Mouse (Mus musculus) intestine, postnatal 0 days (tissue): ENCODE measurements around the gene Eps15l1. TPM values are rescaled to one million over a fixed set of nuclear protein-coding genes. Genes with fewer than 3 reads are reported as not detected.

Source experiments
- ATAC-seq: fragments of 200-750 bp; cut with Nextera tagmentation; 2 replicates; pipeline ENCODE4 v1.8.0; 2017; ENCODE audit warnings: mild to moderate bottlenecking, moderate TSS enrichment, moderate library complexity
- H3K27ac ChIP-seq: fragments of 300-500 bp; sonication (generic); 2 replicates; pipeline ENCODE4 v1.5.1; 2014; ENCODE audit warnings: mild to moderate bottlenecking, low read depth, low read length, moderate library complexity
- H3K27me3 ChIP-seq: fragments of 300-500 bp; sonication (generic); replicated peaks from 2 replicates; pipeline ENCODE4 v1.6.1; 2014; ENCODE audit warnings: low read length, mixed read lengths; ENCODE audit not compliant: control insufficient read depth, insufficient read depth
- H3K36me3 ChIP-seq: fragments of 300-500 bp; sonication (generic); 2 replicates; pipeline ENCODE4 v1.6.1; 2014; ENCODE audit warnings: mild to moderate bottlenecking, moderate library complexity; ENCODE audit not compliant: control insufficient read depth, insufficient read depth
- H3K4me1 ChIP-seq: fragments of 300-500 bp; sonication (generic); replicated peaks from 2 replicates; pipeline ENCODE4 v1.6.1; 2014; ENCODE audit warnings: antibody characterized with exemption, low read length, mixed read lengths; ENCODE audit not compliant: control insufficient read depth, insufficient read depth
- H3K4me2 ChIP-seq: fragments of 300-500 bp; sonication (generic); replicated peaks from 2 replicates; pipeline ENCODE4 v1.6.1; 2014; ENCODE audit warnings: low read depth, mild to moderate bottlenecking, moderate library complexity
- H3K4me3 ChIP-seq: fragments of 300-500 bp; sonication (generic); 2 replicates; pipeline ENCODE4 v1.5.1; 2014; ENCODE audit warnings: low read depth, low read length
- H3K9ac ChIP-seq: fragments of 300-500 bp; sonication (generic); 2 replicates; pipeline ENCODE4 v1.6.1; 2014; ENCODE audit warnings: mild to moderate bottlenecking, low read depth, low read length
- H3K9me3 ChIP-seq: fragments of 300-500 bp; sonication (generic); 2 replicates; pipeline ENCODE4 v1.6.1; 2016; ENCODE audit warnings: mixed run types; ENCODE audit not compliant: control insufficient read depth
- CTCF ChIP-seq: sonication (generic); IDR thresholded peaks from 2 replicates; pipeline ENCODE4 v1.5.1; 2016; ENCODE audit warnings: low read depth, mild to moderate bottlenecking, control low read depth, antibody characterized with exemption, moderate library complexity
- WGBS: fragments of 180-500 bp; shearing (Covaris S2); extraction: QIAGEN DNeasy Blood & Tissue Kit; methylation state at CpG from one replicate; pipeline ENCODE4 v1.1.7; 2014; 5-methylcytosine and 5-hydroxymethylcytosine counted together
- polyA plus RNA-seq: library from polyadenylated mRNA; unstranded; fragments of >200 nt; fragmentation: Nextera tagmentation; extraction: Ambion mirVana; gene quantifications from 2 replicates; pipeline ENCODE4 v1.2.1, GENCODE M21; 2015

The Eps15l1 gene
- polyA plus RNA-seq, 1 experiment from 2014 or later: 16.3 TPM

- 86% methylated on average over 6 of the region's 6 CpGs for WGBS
- H3K4me2 ChIP-seq: no peak overlapping the region
- peaks cover 53% of the 10 kb centered on the region for H3K36me3 ChIP-seq
- TF ChIP-seq CTCF: no peak
- H3K4me1 ChIP-seq: no peaks in the 10 kb centered on the region
- no peak for ATAC-seq
- no peak overlapping the region for H3K9ac ChIP-seq
- no peak overlapping the region for H3K4me3 ChIP-seq
- no peak overlapping the region for H3K27ac ChIP-seq
- no peaks in the 10 kb centered on the region for H3K9me3 ChIP-seq
- H3K27me3 ChIP-seq: no peaks in the 10 kb centered on the region
Observed at GRCm38 (mm10) chr8:72458457-72458856, 37.2 kb upstream of the Eps15l1 start.

GRCm38 (mm10) chr8:72457806-72458205, 36.5 kb upstream of the Eps15l1 start:
- Histone ChIP-seq H3K27ac (no peak overlapping the region), H3K27me3 (no peaks in the 10 kb centered on the region), H3K4me1 (no peaks in the 10 kb centered on the region), H3K9me3 (no peaks in the 10 kb centered on the region), H3K9ac (no peak overlapping the region), H3K36me3 (peaks cover 52% of the 10 kb centered on the region), H3K4me2 (no peak overlapping the region), H3K4me3 (no peak overlapping the region)
- TF ChIP-seq CTCF: no peak
- no peak for ATAC-seq
- 91% methylated on average over 3 of the region's 3 CpGs for WGBS

- H3K36me3 ChIP-seq: peaks cover 48% of the 10 kb centered on the region
- H3K27ac ChIP-seq: no peak overlapping the region
- no peak overlapping the region for H3K9ac ChIP-seq
- 87% methylated on average over 4 of the region's 4 CpGs for WGBS
- no peak for TF ChIP-seq CTCF
- H3K9me3 ChIP-seq: no peaks in the 10 kb centered on the region
- no peaks in the 10 kb centered on the region for H3K27me3 ChIP-seq
- no peaks in the 10 kb centered on the region for H3K4me1 ChIP-seq
- H3K4me3 ChIP-seq: no peak overlapping the region
- no peak for ATAC-seq
- H3K4me2 ChIP-seq: no peak overlapping the region
Observed at GRCm38 (mm10) chr8:72455317-72455716, 34.1 kb upstream of the Eps15l1 start.

- Histone ChIP-seq H3K27ac (no peak overlapping the region), H3K4me2 (no peak overlapping the region), H3K27me3 (no peaks in the 10 kb centered on the region), H3K4me1 (no peaks in the 10 kb centered on the region), H3K36me3 (peaks cover 50% of the 10 kb centered on the region), H3K9me3 (no peaks in the 10 kb centered on the region), H3K4me3 (no peak overlapping the region), H3K9ac (no peak overlapping the region)
- 0 out of 2 replicates have a peak, but pooled peaks have one; percentile 18 for TF ChIP-seq CTCF
- WGBS: 94% methylated on average over 2 of the region's 2 CpGs
- ATAC-seq: no peak
Observed at GRCm38 (mm10) chr8:72453904-72454303, 32.6 kb upstream of the Eps15l1 start.

GRCm38 (mm10) chr8:72451516-72451915, 30.3 kb upstream of the Eps15l1 start:
- H3K4me3 ChIP-seq: no peak overlapping the region
- no peaks in the 10 kb centered on the region for H3K9me3 ChIP-seq
- H3K36me3 ChIP-seq: peaks cover 59% of the 10 kb centered on the region
- H3K27me3 ChIP-seq: no peaks in the 10 kb centered on the region
- H3K27ac ChIP-seq: no peak overlapping the region
- no peak for TF ChIP-seq CTCF
- no peak overlapping the region for H3K9ac ChIP-seq
- no peak for ATAC-seq
- no peak overlapping the region for H3K4me2 ChIP-seq
- WGBS: 58% methylated on average over 8 of the region's 8 CpGs
- no peaks in the 10 kb centered on the region for H3K4me1 ChIP-seq

- 93% methylated on average over 6 of the region's 6 CpGs for WGBS
- no peak overlapping the region for H3K4me2 ChIP-seq
- H3K36me3 ChIP-seq: peaks cover 20% of the 10 kb centered on the region
- no peak for ATAC-seq
- H3K9me3 ChIP-seq: no peaks in the 10 kb centered on the region
- peaks cover 3% of the 10 kb centered on the region; the same call in 1 of the 2 replicates for H3K4me1 ChIP-seq
- no peak overlapping the region for H3K27ac ChIP-seq
- TF ChIP-seq CTCF: no peak
- no peak overlapping the region for H3K4me3 ChIP-seq
- no peaks in the 10 kb centered on the region for H3K27me3 ChIP-seq
- H3K9ac ChIP-seq: no peak overlapping the region
Observed at GRCm38 (mm10) chr8:72445071-72445470, 23.8 kb upstream of the Eps15l1 start.

- 29% methylated on average over 6 of the region's 6 CpGs for WGBS
- ATAC-seq: peak; percentile 55
- TF ChIP-seq CTCF: no peak
- Histone ChIP-seq H3K4me3 (peak overlapping the region; percentile 26), H3K4me2 (peak overlapping the region; percentile 75), H3K9ac (peak overlapping the region; percentile 45; the same call in 1 of the 2 replicates), H3K36me3 (peaks cover 10% of the 10 kb centered on the region; the same call in 1 of the 2 replicates), H3K4me1 (peaks cover 3% of the 10 kb centered on the region; the same call in 1 of the 2 replicates), H3K27me3 (no peaks in the 10 kb centered on the region), H3K9me3 (no peaks in the 10 kb centered on the region), H3K27ac (no peak overlapping the region)
Observed at GRCm38 (mm10) chr8:72443994-72444350, 22.7 kb upstream of the Eps15l1 start.
